Mouse (Mus musculus): ENCODE measurements around the gene Lrrc72. TPM values are rescaled to one million over a fixed set of nuclear protein-coding genes. Genes with fewer than 3 reads are reported as not detected.

The Lrrc72 gene
- polyA plus RNA-seq, 1 experiment from 2014 or later = not detected

DNA sequence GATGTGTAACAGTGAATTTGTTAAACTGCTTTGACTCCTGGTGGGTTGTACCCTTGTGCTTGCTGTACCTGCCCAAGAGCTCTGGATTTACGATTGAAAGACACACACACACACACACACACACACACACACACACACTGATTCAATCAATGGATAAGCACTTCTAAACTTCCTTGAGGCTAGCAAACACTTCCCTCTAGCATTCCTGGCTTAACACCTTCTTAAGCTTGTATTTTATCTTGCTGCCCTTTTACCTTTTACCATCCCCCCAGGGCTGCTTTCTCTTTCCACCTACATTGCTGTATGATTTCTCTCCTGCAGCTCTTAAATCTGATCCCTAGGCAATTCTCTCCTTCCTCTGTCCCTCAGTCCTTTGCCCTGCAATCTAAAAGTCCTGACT lies 87.9 kb downstream of the Lrrc72 start:
- Histone ChIP-seq H3K36me3 (ENCODE audit: control insufficient read depth, insufficient read depth, low read length) (no peaks in the 10 kb centered on the region), H3K9ac (ENCODE audit: low read length) (no peak overlapping the region), H3K4me3 (ENCODE audit: low read depth, low read length) (no peak overlapping the region), H3K9me3 (ENCODE audit: control insufficient read depth, low read length) (no peaks in the 10 kb centered on the region), H3K27me3 (ENCODE audit: control insufficient read depth, insufficient read depth, low read length) (no peaks in the 10 kb centered on the region), H3K27ac (ENCODE audit: low read depth, low read length) (no peak overlapping the region), H3K4me1 (ENCODE audit: control insufficient read depth, insufficient read depth, low read length) (peaks cover 2% of the 10 kb centered on the region; the same call in 1 of the 2 replicates), H3K4me2 (ENCODE audit: low read depth) (no peak overlapping the region)
- no peak for ATAC-seq (ENCODE audit: insufficient read depth, low FRiP score, low TSS enrichment)
- no peak for DNase-seq (ENCODE audit: low spot score)
- 55% methylated on average over 1 of the region's 1 CpGs for WGBS

DNA sequence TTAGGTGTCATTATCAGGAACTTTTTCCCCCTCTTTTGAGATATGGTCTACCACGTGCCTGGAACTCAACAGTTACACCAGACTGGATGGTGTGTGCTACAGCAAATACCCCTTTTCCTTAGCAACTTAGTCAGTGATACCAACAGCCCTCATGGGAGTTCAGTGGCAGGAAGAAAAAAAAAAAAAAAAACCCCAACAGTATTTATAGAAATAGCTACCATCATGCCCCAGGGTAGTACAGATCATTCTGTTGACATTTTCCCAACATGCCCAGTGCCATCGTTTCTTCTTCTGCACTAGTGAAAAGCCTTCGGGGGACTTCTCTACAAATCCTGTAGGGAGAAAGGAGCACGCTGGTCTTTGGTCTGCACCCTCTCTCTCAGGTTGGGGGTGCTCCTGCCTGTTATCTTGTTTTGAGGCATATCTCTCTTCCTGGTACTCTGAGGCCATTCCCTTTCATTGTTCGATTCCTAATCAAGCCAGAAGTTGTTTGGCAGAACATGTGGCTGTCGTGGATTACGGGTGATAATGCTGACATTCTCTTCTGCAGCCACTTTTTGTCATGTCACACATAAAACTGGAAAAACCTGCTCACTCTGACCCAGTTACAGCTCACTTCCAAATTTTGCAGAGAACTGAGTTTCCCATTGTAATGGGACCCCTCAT lies 88.9 kb downstream of the Lrrc72 start:
- H3K9me3 ChIP-seq (ENCODE audit: control insufficient read depth, low read length) = no peaks in the 10 kb centered on the region
- no peak overlapping the region for H3K4me2 ChIP-seq (ENCODE audit: low read depth)
- no peak overlapping the region for H3K9ac ChIP-seq (ENCODE audit: low read length)
- no peak overlapping the region for H3K27ac ChIP-seq (ENCODE audit: low read depth, low read length)
- H3K36me3 ChIP-seq (ENCODE audit: control insufficient read depth, insufficient read depth, low read length) = no peaks in the 10 kb centered on the region
- H3K27me3 ChIP-seq (ENCODE audit: control insufficient read depth, insufficient read depth, low read length) = no peaks in the 10 kb centered on the region
- H3K4me3 ChIP-seq (ENCODE audit: low read depth, low read length) = no peak overlapping the region
- DNase-seq (ENCODE audit: low spot score) (no peak), ATAC-seq (ENCODE audit: insufficient read depth, low FRiP score, low TSS enrichment) (no peak)
- 91% methylated on average over 7 of the region's 7 CpGs for WGBS
- H3K4me1 ChIP-seq (ENCODE audit: control insufficient read depth, insufficient read depth, low read length) = peaks cover 2% of the 10 kb centered on the region; the same call in 1 of the 2 replicates

Other genes starting within 250 kb of the Lrrc72 start
- gene Tspan13, start 210.9 kb downstream of the Lrrc72 start, polyA plus RNA-seq (2014; fragmentation: Nextera tagmentation; extraction: Ambion mirVana) = 158 and 168 TPM in 2 replicates
- gene Ankmy2, start 96.3 kb downstream of the Lrrc72 start, polyA plus RNA-seq (2014; fragmentation: Nextera tagmentation; extraction: Ambion mirVana) = 23.1 and 29.1 TPM in 2 replicates
- gene Bzw2, start 95.3 kb downstream of the Lrrc72 start, polyA plus RNA-seq (2014; fragmentation: Nextera tagmentation; extraction: Ambion mirVana) = 291 and 303 TPM in 2 replicates
- gene Sostdc1, start 60.7 kb upstream of the Lrrc72 start, polyA plus RNA-seq (2014; fragmentation: Nextera tagmentation; extraction: Ambion mirVana) = 4.8 and 5.3 TPM in 2 replicates
- gene Ispd, start 128.1 kb upstream of the Lrrc72 start, polyA plus RNA-seq (2014; fragmentation: Nextera tagmentation; extraction: Ambion mirVana) = 10.6 and 12.7 TPM in 2 replicates
- 1.1 and 1.2 TPM in 2 replicates for gene D630036H23Rik, start 128.8 kb upstream of the Lrrc72 start, polyA plus RNA-seq (2014; fragmentation: Nextera tagmentation; extraction: Ambion mirVana)

All from neural tube, embryonic 11.5 days (tissue).